Mouse (Mus musculus): ENCODE results near the gene Adm2.

Gene Adm2

DNA sequence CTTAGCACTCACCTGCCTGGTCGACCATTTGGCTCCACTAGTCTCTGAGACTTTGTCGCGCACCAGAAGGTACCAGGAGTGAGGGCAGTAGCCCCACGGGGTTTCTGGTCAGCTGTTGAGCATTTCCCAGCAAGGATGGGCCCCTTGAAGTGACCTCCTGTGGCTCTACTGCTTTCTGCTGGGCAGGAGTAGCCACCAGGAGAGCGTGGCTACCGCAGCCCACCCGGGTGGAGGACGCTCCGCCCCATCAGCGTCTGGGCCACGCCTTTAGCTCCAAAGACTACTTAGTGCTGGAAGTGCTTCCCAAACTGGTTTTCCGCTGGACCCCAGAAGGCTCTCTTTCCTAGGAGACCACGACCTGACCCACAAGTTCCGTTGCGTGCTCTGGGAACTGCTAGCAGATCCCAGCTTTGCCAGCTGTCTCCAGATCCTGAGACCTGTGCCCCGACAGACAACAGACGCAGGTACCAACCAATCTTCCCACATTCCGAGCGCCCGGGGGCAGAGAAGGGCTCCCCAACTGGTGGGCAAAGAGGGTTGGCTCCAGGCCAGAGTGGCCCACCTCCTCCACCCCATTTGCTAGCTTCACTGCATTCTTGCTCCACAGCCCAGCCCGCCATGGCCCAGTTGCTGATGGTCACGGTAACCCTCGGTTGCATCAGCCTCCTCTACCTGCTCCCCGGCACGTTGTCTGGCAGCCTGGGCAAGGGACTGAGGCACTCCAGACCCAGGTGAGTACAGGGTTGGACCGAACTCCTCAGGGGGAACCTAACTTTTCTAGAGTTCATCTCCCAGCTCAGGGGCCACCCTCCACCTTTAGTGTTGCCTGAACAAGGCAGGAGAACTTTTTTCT lies at the start of gene Adm2:
TSS of gene Adm2 (plus strand) at position 51 of the 853 bp plus-strand sequence.
- no peaks in the 10 kb centered on the region for H3K9me3 ChIP-seq (ENCODE audit: low read length)
- no peak for TF ChIP-seq NANOG (IDR thresholded peaks at IDR 0.05; ENCODE audit: borderline replicate concordance, low read length)
- no peak for TF ChIP-seq CTCF (conservative IDR thresholded peaks at IDR 0.05; ENCODE audit: low read length)
- no peak for TF ChIP-seq POU5F1 (IDR thresholded peaks at IDR 0.05; ENCODE audit: borderline replicate concordance, low read length)

DNA sequence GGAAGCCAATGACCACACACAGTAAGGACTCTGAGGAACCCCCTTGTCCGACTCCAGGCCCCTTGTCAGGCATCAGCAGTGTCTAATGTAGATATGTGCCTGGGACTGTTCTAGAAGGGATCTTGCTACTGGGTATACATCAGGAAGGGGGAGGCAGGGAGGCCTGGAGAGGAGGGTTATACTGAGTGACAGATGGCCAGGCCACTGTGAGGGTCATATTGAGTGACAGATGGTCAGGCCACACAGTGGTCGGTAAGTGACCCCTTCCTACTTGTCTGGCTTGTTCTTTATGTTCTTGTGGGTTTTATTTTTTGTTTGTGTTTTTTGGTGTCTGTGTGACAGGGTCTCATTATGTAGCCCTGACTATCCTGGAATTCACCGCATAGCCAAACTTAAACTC lies 47.0 kb upstream of the Adm2 start:
- H3K4me1 ChIP-seq (replicated peaks; ENCODE audit: low read depth, low read length): peaks cover 16% of the 10 kb centered on the region
- H3K9me3 ChIP-seq (ENCODE audit: low read length): no peaks in the 10 kb centered on the region
- H3K27me3 ChIP-seq (ENCODE audit: insufficient read depth, low read length): no peaks in the 10 kb centered on the region
- H3K36me3 ChIP-seq (ENCODE audit: insufficient read depth, low read length): peaks cover 8% of the 10 kb centered on the region; the same call in 1 of the 2 replicates
- no peak overlapping the region for H3K4me3 ChIP-seq (replicated peaks; ENCODE audit: low read length)
- no peak for TF ChIP-seq POU5F1 (IDR thresholded peaks at IDR 0.05; ENCODE audit: borderline replicate concordance, low read length)

More for the DNA sequence above, at the start of gene Adm2:
- no peaks in the 10 kb centered on the region for H3K36me3 ChIP-seq (ENCODE audit: insufficient read depth, low read length)
- peaks cover 25% of the 10 kb centered on the region for H3K4me1 ChIP-seq (replicated peaks; ENCODE audit: low read depth, low read length)
- H3K27me3 ChIP-seq (ENCODE audit: insufficient read depth, low read length): peaks cover 23% of the 10 kb centered on the region
- H3K4me3 ChIP-seq (replicated peaks; ENCODE audit: low read length): peak within 1 kb of the TSS; percentile 82

DNA sequence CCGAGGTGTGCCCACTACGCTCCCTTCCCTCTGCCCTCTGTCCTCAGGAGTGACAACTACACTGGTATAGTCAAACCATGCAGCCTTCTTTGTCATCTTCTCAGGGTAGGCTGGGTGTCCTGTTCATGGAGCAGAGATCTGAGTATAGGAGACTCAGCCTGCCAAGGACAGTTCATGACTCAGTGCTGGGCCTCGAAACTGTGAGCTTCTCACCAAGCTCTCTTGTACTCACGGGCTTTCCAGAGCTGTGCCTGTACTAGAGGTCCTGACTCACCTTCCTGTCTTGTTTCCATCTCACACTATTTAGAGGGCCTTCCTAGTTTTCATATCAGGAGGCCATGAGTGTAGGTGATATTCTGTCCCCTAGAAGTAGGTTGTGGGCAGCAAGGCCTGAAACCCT lies 45.2 kb upstream of the Adm2 start:
- peaks cover 22% of the 10 kb centered on the region for H3K4me1 ChIP-seq (replicated peaks; ENCODE audit: low read depth, low read length)
- H3K9me3 ChIP-seq (ENCODE audit: low read length): no peaks in the 10 kb centered on the region
- H3K27me3 ChIP-seq (ENCODE audit: insufficient read depth, low read length): no peaks in the 10 kb centered on the region
- no peak overlapping the region for H3K4me3 ChIP-seq (replicated peaks; ENCODE audit: low read length)
- TF ChIP-seq NANOG (IDR thresholded peaks at IDR 0.05; ENCODE audit: borderline replicate concordance, low read length) (no peak), POU5F1 (IDR thresholded peaks at IDR 0.05; ENCODE audit: borderline replicate concordance, low read length) (no peak), CTCF (conservative IDR thresholded peaks at IDR 0.05; ENCODE audit: low read length) (no peak)
- peaks cover 24% of the 10 kb centered on the region for H3K36me3 ChIP-seq (ENCODE audit: insufficient read depth, low read length)

DNA sequence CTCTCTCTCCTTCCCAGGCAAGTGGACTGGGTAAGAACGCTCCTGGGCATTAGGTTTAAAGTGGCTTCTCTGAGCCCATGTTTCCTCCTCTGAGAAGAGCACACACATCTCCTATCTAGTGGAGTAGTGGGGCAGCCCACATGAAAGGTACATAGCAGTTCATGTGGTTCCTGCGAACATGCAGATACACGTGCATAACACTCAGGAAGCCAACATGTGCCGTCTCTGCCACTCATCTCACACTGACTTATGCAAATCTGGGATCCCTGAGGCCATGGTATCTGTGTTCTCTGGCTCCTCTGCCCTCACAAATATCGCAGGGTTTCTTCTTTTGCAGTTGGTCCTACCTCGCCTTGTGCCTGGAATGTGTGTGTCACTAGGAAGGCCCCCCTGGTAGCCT lies 40.0 kb upstream of the Adm2 start:
- Histone ChIP-seq H3K4me3 (replicated peaks; ENCODE audit: low read length) (no peak overlapping the region), H3K27me3 (ENCODE audit: insufficient read depth, low read length) (no peaks in the 10 kb centered on the region), H3K9me3 (ENCODE audit: low read length) (no peaks in the 10 kb centered on the region), H3K36me3 (ENCODE audit: insufficient read depth, low read length) (peaks cover 72% of the 10 kb centered on the region), H3K4me1 (replicated peaks; ENCODE audit: low read depth, low read length) (peaks cover 24% of the 10 kb centered on the region)
- TF ChIP-seq NANOG (IDR thresholded peaks at IDR 0.05; ENCODE audit: borderline replicate concordance, low read length): no peak
- no peak for TF ChIP-seq CTCF (conservative IDR thresholded peaks at IDR 0.05; ENCODE audit: low read length)
- TF ChIP-seq POU5F1 (IDR thresholded peaks at IDR 0.05; ENCODE audit: borderline replicate concordance, low read length): no peak

DNA sequence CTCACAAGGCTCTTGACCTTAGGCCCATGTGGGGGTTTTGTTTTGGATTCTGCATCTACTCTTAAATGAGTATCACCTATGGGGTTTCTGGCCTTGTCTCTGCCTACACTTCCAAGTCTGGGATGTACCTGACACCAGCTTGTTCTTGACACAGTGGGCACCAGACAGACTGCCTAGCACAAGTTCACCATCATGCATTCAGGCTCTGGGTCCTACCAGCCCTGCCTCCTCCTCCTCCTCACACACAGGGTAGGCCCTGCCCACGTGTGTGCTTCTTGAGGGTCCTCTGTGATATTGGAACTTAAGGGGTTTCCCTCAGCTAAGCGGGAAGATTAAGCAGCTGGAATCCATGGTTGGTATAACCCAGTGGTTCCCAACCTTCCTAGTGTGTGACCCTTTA lies 38.4 kb upstream of the Adm2 start:
- Histone ChIP-seq H3K4me3 (replicated peaks; ENCODE audit: low read length) (no peak overlapping the region), H3K4me1 (replicated peaks; ENCODE audit: low read depth, low read length) (peaks cover 19% of the 10 kb centered on the region), H3K36me3 (ENCODE audit: insufficient read depth, low read length) (peaks cover 88% of the 10 kb centered on the region), H3K9me3 (ENCODE audit: low read length) (no peaks in the 10 kb centered on the region), H3K27me3 (ENCODE audit: insufficient read depth, low read length) (no peaks in the 10 kb centered on the region)
- TF ChIP-seq NANOG (IDR thresholded peaks at IDR 0.05; ENCODE audit: borderline replicate concordance, low read length): no peak
- no peak for TF ChIP-seq POU5F1 (IDR thresholded peaks at IDR 0.05; ENCODE audit: borderline replicate concordance, low read length)
- TF ChIP-seq CTCF (conservative IDR thresholded peaks at IDR 0.05; ENCODE audit: low read length): no peak

DNA sequence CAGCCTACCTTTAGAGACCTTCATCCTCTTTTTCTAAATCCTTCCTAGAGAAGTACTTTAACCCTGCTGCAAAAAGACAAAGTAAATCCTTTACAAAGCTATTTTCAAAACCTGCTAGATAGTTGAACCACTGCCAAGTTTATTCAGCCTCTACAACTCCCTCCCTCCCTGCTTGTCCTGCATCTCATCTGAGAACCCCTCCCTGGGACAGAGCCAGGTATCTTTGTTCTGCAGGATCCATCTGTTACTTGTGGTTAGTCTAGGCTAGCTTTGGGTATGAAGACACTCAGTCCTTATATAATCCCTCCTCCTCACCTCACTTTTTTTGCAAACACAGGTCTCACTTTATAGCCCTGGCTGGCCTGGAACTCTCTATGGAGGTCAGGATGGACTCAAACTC lies 37.5 kb upstream of the Adm2 start:
- TF ChIP-seq POU5F1 (IDR thresholded peaks at IDR 0.05; ENCODE audit: borderline replicate concordance, low read length) (no peak), NANOG (IDR thresholded peaks at IDR 0.05; ENCODE audit: borderline replicate concordance, low read length) (no peak), CTCF (conservative IDR thresholded peaks at IDR 0.05; ENCODE audit: low read length) (no peak)

DNA sequence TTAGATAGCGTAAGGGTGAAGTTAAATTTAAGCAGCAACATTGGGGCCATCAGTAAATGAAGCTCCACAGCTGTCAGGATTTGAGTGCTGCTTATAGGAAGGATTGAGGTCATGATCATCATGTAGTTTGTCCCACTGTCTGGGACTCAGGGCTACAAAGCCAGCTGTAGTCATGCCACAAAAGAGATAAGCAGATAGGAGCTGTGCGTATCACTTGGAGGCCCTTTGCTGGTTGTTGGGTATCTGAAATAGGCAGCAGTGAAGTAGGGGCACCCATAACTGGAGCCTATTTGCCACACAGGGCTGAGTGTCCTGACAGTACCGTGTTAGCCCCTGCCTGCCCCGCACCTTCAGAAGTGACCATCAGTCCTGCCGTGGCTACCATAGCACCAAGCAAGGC lies 37.0 kb upstream of the Adm2 start:
- H3K9me3 ChIP-seq (ENCODE audit: low read length): no peaks in the 10 kb centered on the region
- no peak for TF ChIP-seq NANOG (IDR thresholded peaks at IDR 0.05; ENCODE audit: borderline replicate concordance, low read length)
- no peak for TF ChIP-seq CTCF (conservative IDR thresholded peaks at IDR 0.05; ENCODE audit: low read length)
- no peak for TF ChIP-seq POU5F1 (IDR thresholded peaks at IDR 0.05; ENCODE audit: borderline replicate concordance, low read length)
- H3K36me3 ChIP-seq (ENCODE audit: insufficient read depth, low read length): peaks cover 94% of the 10 kb centered on the region
- no peaks in the 10 kb centered on the region for H3K27me3 ChIP-seq (ENCODE audit: insufficient read depth, low read length)
- peaks cover 17% of the 10 kb centered on the region for H3K4me1 ChIP-seq (replicated peaks; ENCODE audit: low read depth, low read length)
- H3K4me3 ChIP-seq (replicated peaks; ENCODE audit: low read length): no peak overlapping the region

More for the DNA sequence above, 37.5 kb upstream of the Adm2 start:
- Histone ChIP-seq H3K36me3 (ENCODE audit: insufficient read depth, low read length) (peaks cover 94% of the 10 kb centered on the region), H3K4me3 (replicated peaks; ENCODE audit: low read length) (no peak overlapping the region), H3K9me3 (ENCODE audit: low read length) (no peaks in the 10 kb centered on the region), H3K27me3 (ENCODE audit: insufficient read depth, low read length) (no peaks in the 10 kb centered on the region), H3K4me1 (replicated peaks; ENCODE audit: low read depth, low read length) (peaks cover 17% of the 10 kb centered on the region)

DNA sequence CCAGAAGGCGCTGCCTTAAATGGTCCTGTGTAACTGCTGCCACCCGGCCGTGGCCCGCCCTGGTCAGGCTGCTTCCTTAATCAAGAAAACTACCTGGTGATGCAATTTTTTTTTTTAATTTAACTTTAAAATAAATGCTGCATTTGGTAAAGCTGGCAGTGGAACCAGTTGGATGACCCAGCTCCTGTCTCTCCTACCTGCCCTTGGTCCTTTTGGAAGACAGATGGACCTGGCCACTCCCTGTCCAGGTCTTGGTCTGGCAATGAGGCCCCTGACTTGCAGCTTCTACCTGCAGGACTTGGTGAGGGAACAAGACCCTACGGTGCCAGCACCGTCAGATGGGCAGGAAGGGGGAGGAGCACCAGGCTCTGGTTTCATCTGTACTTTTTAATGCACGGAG lies 36.4 kb upstream of the Adm2 start:
- no peaks in the 10 kb centered on the region for H3K27me3 ChIP-seq (ENCODE audit: insufficient read depth, low read length)
- TF ChIP-seq POU5F1 (IDR thresholded peaks at IDR 0.05; ENCODE audit: borderline replicate concordance, low read length) (no peak), NANOG (IDR thresholded peaks at IDR 0.05; ENCODE audit: borderline replicate concordance, low read length) (no peak), CTCF (conservative IDR thresholded peaks at IDR 0.05; ENCODE audit: low read length) (no peak)
- H3K4me3 ChIP-seq (replicated peaks; ENCODE audit: low read length): no peak overlapping the region
- H3K4me1 ChIP-seq (replicated peaks; ENCODE audit: low read depth, low read length): peaks cover 17% of the 10 kb centered on the region
- H3K36me3 ChIP-seq (ENCODE audit: insufficient read depth, low read length): peaks cover 94% of the 10 kb centered on the region
- H3K9me3 ChIP-seq (ENCODE audit: low read length): no peaks in the 10 kb centered on the region

DNA sequence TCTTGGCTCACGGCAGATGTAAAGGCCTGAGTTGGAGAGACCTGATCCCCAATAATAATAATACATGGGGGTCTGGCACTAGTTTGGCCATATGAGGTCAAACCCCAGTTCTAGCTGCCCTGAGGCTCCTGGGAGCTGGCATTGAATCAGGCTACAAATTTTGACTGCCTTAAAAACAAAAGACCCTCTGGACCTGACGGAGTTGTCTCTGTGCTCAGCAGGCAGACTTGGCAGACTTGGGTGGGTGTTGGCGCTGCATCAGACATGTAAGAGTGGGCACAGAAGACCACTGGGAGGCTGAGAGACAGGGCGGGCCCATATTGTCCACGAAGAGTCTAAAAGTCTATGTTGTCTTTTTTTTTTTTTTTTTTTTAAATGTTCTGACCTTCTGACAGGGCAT lies 35.9 kb upstream of the Adm2 start:
- no peak overlapping the region for H3K4me3 ChIP-seq (replicated peaks; ENCODE audit: low read length)
- TF ChIP-seq POU5F1 (IDR thresholded peaks at IDR 0.05; ENCODE audit: borderline replicate concordance, low read length): no peak
- no peak for TF ChIP-seq CTCF (conservative IDR thresholded peaks at IDR 0.05; ENCODE audit: low read length)
- TF ChIP-seq NANOG (IDR thresholded peaks at IDR 0.05; ENCODE audit: borderline replicate concordance, low read length): no peak
- peaks cover 93% of the 10 kb centered on the region for H3K36me3 ChIP-seq (ENCODE audit: insufficient read depth, low read length)
- no peaks in the 10 kb centered on the region for H3K27me3 ChIP-seq (ENCODE audit: insufficient read depth, low read length)
- H3K4me1 ChIP-seq (replicated peaks; ENCODE audit: low read depth, low read length): peaks cover 17% of the 10 kb centered on the region
- H3K9me3 ChIP-seq (ENCODE audit: low read length): no peaks in the 10 kb centered on the region

All from E14TG2a.4 (cell line).